Mouse (Mus musculus): ENCODE measurements at regions not wholly inside any gene's neighbourhood (a gene's known extent, or its start where the extent isn't known, plus 50 kb on each side); places are given as distances from the start of the nearest gene placed in this dataset.

DNA sequence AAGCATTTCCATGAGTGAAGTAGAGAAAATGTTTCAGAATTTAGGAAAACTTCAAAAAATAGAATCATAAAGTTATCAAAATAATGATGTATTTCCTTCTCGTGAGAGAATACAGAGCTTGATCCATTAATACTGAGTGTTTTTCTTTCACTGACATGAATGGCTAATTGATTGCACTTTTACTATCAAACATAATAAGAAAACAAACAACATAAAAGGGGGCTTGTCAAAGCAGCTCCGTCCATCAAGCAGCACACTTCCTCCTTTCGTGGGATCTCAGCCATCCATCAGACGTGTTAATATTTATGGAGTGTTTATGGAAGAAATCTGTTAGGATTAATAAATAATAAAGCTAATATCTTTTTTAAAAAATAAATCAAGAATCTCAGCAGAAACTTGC lies 130.0 kb upstream of the Tox3 start:
- no peaks in the 10 kb centered on the region for H3K9me3 ChIP-seq (replicated peaks; ENCODE audit: insufficient read depth, low read length)
- no peaks in the 10 kb centered on the region for H3K27me3 ChIP-seq (ENCODE audit: control insufficient read depth in 1 of 2, insufficient read depth in 2 of 2, low read length in 2 of 2)
- no peak overlapping the region for H3K9ac ChIP-seq (ENCODE audit: control insufficient read depth, low read depth, low read length, poor library complexity, severe bottlenecking)
- DNase-seq (ENCODE audit: low read depth, low spot score), result no peak
- no peaks in the 10 kb centered on the region for H3K4me1 ChIP-seq (ENCODE audit: control insufficient read depth in 1 of 2, insufficient read depth in 2 of 2, low read length in 2 of 2)
- no peak overlapping the region for H3K4me3 ChIP-seq (ENCODE audit: control insufficient read depth in 1 of 2, insufficient read depth in 1 of 2, low read depth in 2 of 2, low read length in 2 of 2)
- H3K36me3 ChIP-seq (ENCODE audit: control insufficient read depth in 1 of 2, insufficient read depth in 2 of 2, low read length in 2 of 2), result no peaks in the 10 kb centered on the region
- no peak overlapping the region for H3K27ac ChIP-seq (ENCODE audit: control insufficient read depth, low read depth, low read length)
- H3K79me2 ChIP-seq (ENCODE audit: control insufficient read depth, insufficient read depth, low read length, poor library complexity), result no peaks in the 10 kb centered on the region
- no peak for TF ChIP-seq ETS1 (IDR thresholded peaks at IDR 0.05; ENCODE audit: low read depth, low read length)

GRCm38 (mm10) chr8:90474066-90474465 lies 125.9 kb upstream of the Tox3 start:
- H3K9ac ChIP-seq (ENCODE audit: control insufficient read depth, low read depth, low read length, poor library complexity, severe bottlenecking), result no peak overlapping the region
- no peak overlapping the region for H3K4me3 ChIP-seq (ENCODE audit: control insufficient read depth in 1 of 2, insufficient read depth in 1 of 2, low read depth in 2 of 2, low read length in 2 of 2)
- no peak overlapping the region for H3K27ac ChIP-seq (ENCODE audit: control insufficient read depth, low read depth, low read length)
- H3K79me2 ChIP-seq (ENCODE audit: control insufficient read depth, insufficient read depth, low read length, poor library complexity), result no peaks in the 10 kb centered on the region
- no peaks in the 10 kb centered on the region for H3K4me1 ChIP-seq (ENCODE audit: control insufficient read depth in 1 of 2, insufficient read depth in 2 of 2, low read length in 2 of 2)
- no peaks in the 10 kb centered on the region for H3K36me3 ChIP-seq (ENCODE audit: control insufficient read depth in 1 of 2, insufficient read depth in 2 of 2, low read length in 2 of 2)
- H3K9me3 ChIP-seq (replicated peaks; ENCODE audit: insufficient read depth, low read length), result no peaks in the 10 kb centered on the region
- TF ChIP-seq RAD21 (IDR thresholded peaks at IDR 0.05; ENCODE audit: low read depth, low read length) (no peak), EP300 (IDR thresholded peaks at IDR 0.05; ENCODE audit: low read depth in 1 of 2, low read length in 2 of 2) (no peak), POLR2AphosphoS2 (IDR thresholded peaks at IDR 0.05; ENCODE audit: low read length) (no peak), CHD2 (IDR thresholded peaks at IDR 0.05; ENCODE audit: low read length) (no peak), ZKSCAN1 (IDR thresholded peaks at IDR 0.05; ENCODE audit: low read depth, low read length) (no peak), GATA1 (IDR thresholded peaks at IDR 0.05; ENCODE audit: low read depth, low read length) (no peak), HCFC1 (IDR thresholded peaks at IDR 0.05; ENCODE audit: low read depth, low read length) (no peak)
- no peak for DNase-seq (ENCODE audit: low read depth, low spot score)
- H3K27me3 ChIP-seq (ENCODE audit: control insufficient read depth in 1 of 2, insufficient read depth in 2 of 2, low read length in 2 of 2), result no peaks in the 10 kb centered on the region

- Histone ChIP-seq H3K27ac (ENCODE audit: control insufficient read depth, low read depth, low read length) (no peak overlapping the region), H3K9ac (ENCODE audit: control insufficient read depth, low read depth, low read length, poor library complexity, severe bottlenecking) (no peak overlapping the region), H3K4me3 (ENCODE audit: control insufficient read depth in 1 of 2, insufficient read depth in 1 of 2, low read depth in 2 of 2, low read length in 2 of 2) (no peak overlapping the region), H3K27me3 (ENCODE audit: control insufficient read depth in 1 of 2, insufficient read depth in 2 of 2, low read length in 2 of 2) (no peaks in the 10 kb centered on the region), H3K9me3 (replicated peaks; ENCODE audit: insufficient read depth, low read length) (no peaks in the 10 kb centered on the region), H3K4me1 (ENCODE audit: control insufficient read depth in 1 of 2, insufficient read depth in 2 of 2, low read length in 2 of 2) (no peaks in the 10 kb centered on the region), H3K79me2 (ENCODE audit: control insufficient read depth, insufficient read depth, low read length, poor library complexity) (no peaks in the 10 kb centered on the region), H3K36me3 (ENCODE audit: control insufficient read depth in 1 of 2, insufficient read depth in 2 of 2, low read length in 2 of 2) (no peaks in the 10 kb centered on the region)
- no peak for TF ChIP-seq MAZ (IDR thresholded peaks at IDR 0.05; ENCODE audit: low read depth, low read length)
- no peak for DNase-seq (ENCODE audit: low read depth, low spot score)
Measured at GRCm38 (mm10) chr8:90470826-90471225, 122.7 kb upstream of the Tox3 start.

DNA sequence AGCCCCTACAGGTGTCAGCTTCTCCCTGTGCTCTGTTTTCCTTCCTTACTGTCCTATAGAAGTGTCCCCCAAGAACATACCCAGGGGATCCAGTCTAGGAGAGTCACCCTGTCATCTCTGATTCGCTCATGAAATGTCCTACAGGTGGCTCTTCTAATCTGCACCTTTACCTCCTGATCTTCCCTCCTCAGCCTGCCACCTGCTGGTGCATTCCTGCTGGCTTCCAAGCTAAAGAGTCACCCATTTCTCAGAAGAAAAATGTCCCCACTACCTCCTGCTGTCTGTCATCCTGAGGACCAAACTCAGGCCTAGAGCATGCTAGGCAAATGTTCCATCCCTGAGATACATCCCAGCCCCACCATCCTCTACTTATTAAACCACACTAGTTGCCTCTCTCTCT lies 115.6 kb upstream of the Tox3 start:
- no peaks in the 10 kb centered on the region for H3K36me3 ChIP-seq (ENCODE audit: control insufficient read depth in 1 of 2, insufficient read depth in 2 of 2, low read length in 2 of 2)
- no peak overlapping the region for H3K9ac ChIP-seq (ENCODE audit: control insufficient read depth, low read depth, low read length, poor library complexity, severe bottlenecking)
- no peak for DNase-seq (ENCODE audit: low read depth, low spot score)
- H3K4me1 ChIP-seq (ENCODE audit: control insufficient read depth in 1 of 2, insufficient read depth in 2 of 2, low read length in 2 of 2), result no peaks in the 10 kb centered on the region
- H3K4me3 ChIP-seq (ENCODE audit: control insufficient read depth in 1 of 2, insufficient read depth in 1 of 2, low read depth in 2 of 2, low read length in 2 of 2), result no peak overlapping the region
- H3K9me3 ChIP-seq (replicated peaks; ENCODE audit: insufficient read depth, low read length), result no peaks in the 10 kb centered on the region
- H3K27ac ChIP-seq (ENCODE audit: control insufficient read depth, low read depth, low read length), result no peak overlapping the region
- TF ChIP-seq GABPA (IDR thresholded peaks at IDR 0.05; ENCODE audit: low read depth, low read length), result no peak
- no peak for TF ChIP-seq RAD21 (IDR thresholded peaks at IDR 0.05; ENCODE audit: low read depth, low read length)
- no peak for TF ChIP-seq MXI1 (IDR thresholded peaks at IDR 0.05; ENCODE audit: low read depth, low read length)
- TF ChIP-seq EP300 (IDR thresholded peaks at IDR 0.05; ENCODE audit: low read depth in 1 of 2, low read length in 2 of 2), result no peak
- no peak for TF ChIP-seq CTCF (IDR thresholded peaks at IDR 0.05 in 2 of 3, conservative IDR thresholded peaks at IDR 0.05 in 1 of 3; ENCODE audit: control insufficient read depth in 1 of 3, insufficient read depth in 1 of 3, low read depth in 2 of 3, low read length in 3 of 3, poor library complexity in 1 of 3, severe bottlenecking in 1 of 3)
- TF ChIP-seq CHD1 (IDR thresholded peaks at IDR 0.05; ENCODE audit: low read depth, low read length), result no peak
- no peak for TF ChIP-seq MAX (IDR thresholded peaks at IDR 0.05; ENCODE audit: low read length)
- TF ChIP-seq USF2 (IDR thresholded peaks at IDR 0.05; ENCODE audit: borderline replicate concordance in 1 of 2, insufficient read depth in 1 of 2, low read depth in 1 of 2, low read length in 2 of 2), result no peak
- no peak for TF ChIP-seq JUND (IDR thresholded peaks at IDR 0.05; ENCODE audit: low read depth, low read length)
- no peaks in the 10 kb centered on the region for H3K79me2 ChIP-seq (ENCODE audit: control insufficient read depth, insufficient read depth, low read length, poor library complexity)
- H3K27me3 ChIP-seq (ENCODE audit: control insufficient read depth in 1 of 2, insufficient read depth in 2 of 2, low read length in 2 of 2), result no peaks in the 10 kb centered on the region
